Mouse (Mus musculus) midbrain, embryonic 14.5 days (tissue): ENCODE data around the gene Prkca. TPM values are rescaled to one million over a fixed set of nuclear protein-coding genes. Genes with fewer than 3 reads are reported as not detected.
A peak's percentile ranks its signal among the peaks of the same experiment; 100 is the strongest.

Experiments used
- ATAC-seq: fragments of 200-750 bp; cut with Nextera tagmentation; 2 replicates; pipeline ENCODE4 v1.8.0; 2017; ENCODE audit warnings: moderate number of reproducible peaks, moderate library complexity; ENCODE audit not compliant: low FRiP score, low TSS enrichment
- DNase-seq: peaks from one replicate; pipeline ENCODE4 v3.0.0-alpha.2; 2015
- H3K27ac ChIP-seq: fragments of 300-500 bp; sonication (generic); replicated peaks from 2 replicates; pipeline ENCODE4 v1.5.1; 2014; ENCODE audit warnings: mild to moderate bottlenecking, low read depth, low read length, moderate library complexity
- H3K27me3 ChIP-seq: fragments of 300-500 bp; sonication (generic); 2 replicates; pipeline ENCODE4 v1.6.1; 2014; ENCODE audit warnings: low read length, control low read depth, mixed read lengths; ENCODE audit not compliant: control insufficient read depth, insufficient read depth
- H3K36me3 ChIP-seq: fragments of 300-500 bp; sonication (generic); 2 replicates; pipeline ENCODE4 v1.6.1; 2014; ENCODE audit warnings: low read length, control low read depth; ENCODE audit not compliant: control insufficient read depth, insufficient read depth
- H3K4me1 ChIP-seq: fragments of 300-500 bp; sonication (generic); 2 replicates; pipeline ENCODE4 v1.6.1; 2014; ENCODE audit warnings: mild to moderate bottlenecking, antibody characterized with exemption, low read length, control low read depth; ENCODE audit not compliant: control insufficient read depth, insufficient read depth
- H3K4me2 ChIP-seq: fragments of 300-500 bp; sonication (generic); 2 replicates; pipeline ENCODE4 v1.6.1; 2014; ENCODE audit warnings: mild to moderate bottlenecking, low read length, moderate library complexity
- H3K4me3 ChIP-seq: fragments of 300-500 bp; sonication (generic); replicated peaks from 2 replicates; pipeline ENCODE4 v1.5.1; 2014; ENCODE audit warnings: low read depth, low read length
- H3K9ac ChIP-seq: fragments of 300-500 bp; sonication (generic); replicated peaks from 2 replicates; pipeline ENCODE4 v1.6.1; 2014; ENCODE audit warnings: mild to moderate bottlenecking, low read length, moderate library complexity
- H3K9me3 ChIP-seq: fragments of 300-500 bp; sonication (generic); 2 replicates; pipeline ENCODE4 v1.6.1; 2016; ENCODE audit warnings: low read length, control low read depth, mixed read lengths; ENCODE audit not compliant: control insufficient read depth
- WGBS: fragments of 180-500 bp; shearing (Covaris S2); extraction: QIAGEN DNeasy Blood & Tissue Kit; methylation state at CpG from one replicate; pipeline ENCODE4 v1.1.7; 2014; 5-methylcytosine and 5-hydroxymethylcytosine counted together
- polyA plus RNA-seq: library from polyadenylated mRNA; unstranded; fragments of >200 nt; fragmentation: Nextera tagmentation; extraction: Ambion mirVana; gene quantifications from 2 replicates; pipeline ENCODE4 v1.2.1, GENCODE M21; 2014

Prkca gene
- 7.6 and 9.3 TPM in 2 replicates for polyA plus RNA-seq

DNA sequence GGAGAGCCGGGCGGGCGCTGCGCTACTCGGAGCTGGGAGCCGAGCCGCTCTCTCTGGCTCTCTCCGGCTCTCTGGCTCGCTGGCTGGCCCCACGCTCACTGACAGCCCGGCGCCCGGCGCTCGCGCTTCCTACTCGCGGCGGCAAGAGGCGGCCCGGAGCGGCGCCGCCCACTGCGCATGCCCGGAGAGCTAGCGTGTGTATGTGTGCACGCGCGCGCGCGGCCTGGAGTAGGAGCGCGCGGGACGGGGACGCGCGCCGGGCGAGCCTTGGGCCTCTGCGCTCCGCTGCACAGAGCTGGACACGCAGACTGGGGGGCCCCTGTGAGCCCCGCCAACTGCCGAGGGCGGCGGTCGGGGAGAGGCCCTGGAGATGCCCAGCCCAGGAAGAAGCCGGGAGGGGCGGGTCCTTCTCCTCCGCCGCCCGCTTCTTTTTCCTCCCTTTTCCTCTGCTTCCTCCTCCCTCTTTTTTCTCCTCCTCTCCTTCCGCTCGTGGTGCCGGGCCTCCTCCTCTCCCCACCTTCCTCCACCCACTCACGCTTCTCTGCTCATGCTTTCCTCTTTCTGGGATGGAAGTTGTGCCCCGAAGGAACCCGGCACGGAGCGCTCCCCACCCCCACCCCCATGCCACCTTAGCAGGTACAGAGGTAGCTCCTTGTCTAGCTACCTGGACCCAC lies at the start of gene Prkca:
Gene Prkca (minus strand): TSS at position 140 of the 674 bp plus-strand sequence.
- DNase-seq (peak; percentile 100), ATAC-seq (peak; percentile 94)
- H3K4me2 ChIP-seq = peak within 1 kb of the TSS; percentile 100
- peak within 1 kb of the TSS; percentile 91 for H3K27ac ChIP-seq
- H3K9ac ChIP-seq = peak within 1 kb of the TSS; percentile 83
- H3K27me3 ChIP-seq = 0 out of 2 replicates have a peak, but pooled peaks cover 3% of the 10 kb centered on the region
- under 1% methylated on average over 61 of the region's 63 CpGs for WGBS
- no peaks in the 10 kb centered on the region for H3K9me3 ChIP-seq
- H3K36me3 ChIP-seq = no peaks in the 10 kb centered on the region
- peaks cover 13% of the 10 kb centered on the region; the same call in 1 of the 2 replicates for H3K4me1 ChIP-seq
- H3K4me3 ChIP-seq = peak within 1 kb of the TSS; percentile 76

DNA sequence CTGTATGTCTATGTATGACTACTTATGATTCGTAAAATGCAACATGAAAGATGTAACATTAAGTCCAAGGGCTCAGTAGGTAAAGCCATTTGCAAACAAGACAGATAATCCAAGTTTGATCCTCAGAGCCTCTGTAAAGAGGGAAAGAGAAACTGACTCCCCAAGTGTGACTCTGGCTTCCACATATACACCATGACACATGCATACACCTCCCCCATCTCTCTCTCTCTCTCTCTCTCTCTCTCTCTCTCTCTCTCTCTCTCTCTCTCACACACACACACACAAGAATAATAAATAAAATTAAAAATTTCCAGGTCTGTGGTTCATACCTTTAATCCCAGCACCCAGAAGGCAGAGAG lies 41.9 kb upstream of the Prkca start:
- DNase-seq (no peak), ATAC-seq (no peak)
- no peaks in the 10 kb centered on the region for H3K36me3 ChIP-seq
- H3K4me1 ChIP-seq = peaks cover 5% of the 10 kb centered on the region
- 92% methylated on average over 1 of the region's 1 CpGs for WGBS
- no peaks in the 10 kb centered on the region for H3K9me3 ChIP-seq
- no peak overlapping the region for H3K4me2 ChIP-seq
- no peaks in the 10 kb centered on the region for H3K27me3 ChIP-seq
- H3K9ac ChIP-seq = no peak overlapping the region
- H3K4me3 ChIP-seq = no peak overlapping the region
- no peak overlapping the region for H3K27ac ChIP-seq

DNA sequence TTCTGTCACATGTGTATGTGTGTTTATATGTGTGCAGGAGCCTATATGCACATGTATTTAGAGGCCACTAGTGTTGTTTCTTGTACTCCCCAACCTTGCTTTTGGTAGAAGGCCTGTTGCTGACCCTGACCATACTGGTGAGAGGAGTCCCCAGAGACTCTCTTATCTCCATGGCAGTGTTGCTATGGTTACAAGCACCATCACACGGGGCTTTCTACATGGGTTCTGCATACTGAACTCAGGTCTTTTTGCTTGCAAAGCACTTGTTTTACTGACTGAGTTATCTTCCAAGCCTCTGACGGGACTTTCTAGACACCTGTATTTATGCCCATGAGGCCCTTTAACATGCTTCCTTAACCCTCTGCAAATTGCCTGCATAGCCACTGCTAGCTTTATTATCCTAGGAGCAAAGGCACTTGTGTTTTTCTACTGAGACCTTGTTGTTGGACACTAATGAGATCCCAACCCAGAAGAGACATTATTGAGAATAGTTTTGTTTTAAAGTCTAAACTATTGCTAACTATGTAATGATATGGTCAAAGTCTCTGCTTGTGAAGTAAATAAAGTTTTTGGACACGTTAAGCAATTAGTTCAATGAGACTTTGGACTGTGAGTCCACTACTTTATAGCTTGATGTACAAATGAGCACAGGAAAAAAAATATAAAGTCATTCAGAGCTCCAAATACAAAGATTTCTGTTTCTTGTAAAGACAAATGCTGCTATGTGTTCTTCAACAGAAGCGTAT lies 41.4 kb upstream of the Prkca start:
- Histone ChIP-seq H3K4me3 (no peak overlapping the region), H3K27me3 (no peaks in the 10 kb centered on the region), H3K4me1 (peaks cover 5% of the 10 kb centered on the region), H3K27ac (no peak overlapping the region), H3K9me3 (no peaks in the 10 kb centered on the region), H3K9ac (no peak overlapping the region), H3K4me2 (no peak overlapping the region), H3K36me3 (no peaks in the 10 kb centered on the region)
- no peak for ATAC-seq
- peak; percentile 66 for DNase-seq
- WGBS = 52% methylated on average over 4 of the region's 4 CpGs

DNA sequence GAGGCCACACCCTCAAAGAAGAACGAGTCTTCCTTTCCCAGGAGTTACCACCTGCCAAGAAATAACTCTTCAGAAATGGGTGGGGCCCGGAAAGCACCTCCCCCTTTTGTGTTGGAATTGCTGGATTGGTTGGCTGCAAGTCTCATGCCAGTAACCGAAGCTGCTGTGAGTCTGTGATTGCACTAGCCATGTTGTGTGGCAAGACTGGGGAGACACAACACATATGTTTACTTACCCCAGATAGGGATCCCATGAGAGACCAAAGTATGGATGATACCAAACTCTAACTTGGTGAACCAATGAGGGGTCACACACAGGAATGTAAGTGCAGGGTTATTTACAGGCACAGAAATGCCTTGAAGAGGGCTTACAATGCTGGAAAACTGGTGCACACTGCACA lies 38.9 kb upstream of the Prkca start:
- H3K4me1 ChIP-seq = peaks cover 5% of the 10 kb centered on the region
- ATAC-seq (no peak), DNase-seq (no peak)
- no peak overlapping the region for H3K9ac ChIP-seq
- H3K9me3 ChIP-seq = no peaks in the 10 kb centered on the region
- no peak overlapping the region for H3K4me3 ChIP-seq
- no peaks in the 10 kb centered on the region for H3K27me3 ChIP-seq
- no peak overlapping the region for H3K27ac ChIP-seq
- no peaks in the 10 kb centered on the region for H3K36me3 ChIP-seq
- WGBS = 87% methylated on average over 3 of the region's 3 CpGs
- no peak overlapping the region for H3K4me2 ChIP-seq

DNA sequence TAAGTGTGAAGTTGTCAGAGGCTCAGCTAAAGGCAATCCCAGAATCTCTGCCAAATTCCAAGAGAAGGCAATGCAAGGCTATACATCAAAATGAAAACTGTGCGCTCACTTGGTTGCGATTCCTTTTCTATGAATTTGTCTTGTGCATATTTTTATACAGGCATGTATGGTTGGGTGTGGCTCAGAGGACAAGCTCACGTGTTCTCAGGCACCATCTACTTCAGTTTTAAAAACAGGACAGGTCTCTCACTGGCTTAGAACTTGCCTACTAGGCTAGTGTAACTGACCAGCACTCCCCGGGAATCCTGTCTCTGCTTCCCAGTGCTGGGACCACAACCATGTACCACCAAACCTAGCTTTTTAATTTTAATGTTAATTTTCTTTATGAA lies 34.6 kb upstream of the Prkca start:
- no peak overlapping the region for H3K4me3 ChIP-seq
- no peak overlapping the region for H3K9ac ChIP-seq
- no peaks in the 10 kb centered on the region for H3K27me3 ChIP-seq
- WGBS = 81% methylated on average over 4 of the region's 4 CpGs
- DNase-seq = no peak
- H3K9me3 ChIP-seq = no peaks in the 10 kb centered on the region
- H3K4me1 ChIP-seq = no peaks in the 10 kb centered on the region
- no peaks in the 10 kb centered on the region for H3K36me3 ChIP-seq
- H3K4me2 ChIP-seq = no peak overlapping the region
- no peak overlapping the region for H3K27ac ChIP-seq
- no peak for ATAC-seq

DNA sequence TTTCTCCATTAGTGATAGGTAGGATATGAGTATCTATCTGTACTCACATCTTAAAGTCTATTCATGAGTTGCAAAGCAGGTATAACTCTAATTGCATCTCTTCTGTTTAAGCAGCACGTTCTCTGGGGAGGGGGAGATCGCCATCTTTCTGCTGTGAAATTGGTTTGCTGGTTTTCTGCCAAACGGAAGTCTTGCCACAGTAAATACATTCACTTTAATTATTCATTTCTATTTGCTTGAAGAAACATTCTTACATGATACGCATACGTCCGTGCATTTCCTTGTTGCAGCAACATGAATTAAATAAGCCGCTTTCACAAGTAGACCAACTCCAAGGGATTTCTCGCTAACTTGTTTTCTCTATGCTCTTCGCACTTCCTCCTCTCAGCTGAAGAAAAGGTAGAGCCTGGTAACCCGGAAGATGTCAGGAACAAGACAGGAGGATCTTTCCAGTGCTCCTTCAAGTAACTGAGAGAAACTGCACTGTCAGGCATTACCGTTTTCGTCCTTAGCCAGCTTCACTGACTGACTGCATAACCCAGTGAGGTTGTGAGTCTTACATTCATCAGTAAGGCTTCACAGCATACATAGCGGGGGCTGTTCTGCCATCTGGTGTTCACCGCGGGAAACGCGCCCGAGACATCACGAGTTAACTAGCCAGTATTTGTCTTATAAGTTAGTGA lies 34.1 kb upstream of the Prkca start:
- no peak overlapping the region for H3K4me3 ChIP-seq
- no peaks in the 10 kb centered on the region for H3K9me3 ChIP-seq
- no peaks in the 10 kb centered on the region for H3K27me3 ChIP-seq
- no peak overlapping the region for H3K9ac ChIP-seq
- DNase-seq = peak; percentile 93
- H3K4me1 ChIP-seq = no peaks in the 10 kb centered on the region
- no peaks in the 10 kb centered on the region for H3K36me3 ChIP-seq
- 33% methylated on average over 19 of the region's 19 CpGs for WGBS
- no peak overlapping the region for H3K27ac ChIP-seq
- ATAC-seq = no peak
- H3K4me2 ChIP-seq = no peak overlapping the region

DNA sequence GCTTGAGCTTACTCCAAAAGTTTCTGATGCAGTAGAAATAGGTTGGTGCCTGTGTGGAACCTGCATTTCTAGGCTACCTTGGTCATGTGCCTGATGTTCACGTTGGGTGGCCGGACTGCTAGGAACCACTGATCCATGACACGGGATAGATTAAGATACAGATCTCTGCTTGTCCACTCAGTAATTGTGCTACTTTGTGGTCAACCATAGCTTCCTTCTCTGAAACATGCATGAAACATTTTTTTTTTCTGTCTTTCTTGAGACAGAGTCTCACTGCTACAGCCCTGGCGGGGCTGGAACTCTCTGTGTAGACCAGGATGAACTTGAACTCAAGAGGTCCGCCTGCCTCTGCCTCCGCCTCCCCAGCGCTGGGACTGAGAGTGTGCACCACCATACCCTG lies 33.1 kb upstream of the Prkca start:
- ATAC-seq = no peak
- DNase-seq = no peak

DNA sequence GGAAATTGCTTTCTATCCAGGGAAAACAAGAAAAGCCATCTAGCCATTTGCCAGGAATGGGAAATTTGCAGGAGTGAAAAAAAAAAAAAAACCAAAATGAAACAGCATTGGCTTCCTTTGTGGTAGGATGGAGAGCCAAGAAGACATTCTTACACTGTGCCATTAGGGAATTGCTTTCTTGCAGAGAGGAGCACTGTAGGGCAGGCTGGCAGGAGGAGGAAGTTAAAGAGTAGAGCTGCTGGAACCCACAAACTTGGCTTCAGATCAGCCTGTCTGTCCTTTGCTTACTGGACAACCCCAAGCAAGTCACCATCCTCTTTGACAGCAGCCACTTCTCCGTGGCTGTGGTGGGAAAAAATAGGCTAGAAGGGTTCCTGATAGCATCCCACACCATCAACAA lies 23.3 kb upstream of the Prkca start:
- Histone ChIP-seq H3K36me3 (no peaks in the 10 kb centered on the region), H3K27me3 (no peaks in the 10 kb centered on the region), H3K9ac (no peak overlapping the region), H3K27ac (no peak overlapping the region), H3K4me3 (no peak overlapping the region), H3K4me1 (no peaks in the 10 kb centered on the region), H3K4me2 (no peak overlapping the region), H3K9me3 (no peaks in the 10 kb centered on the region)
- DNase-seq (no peak), ATAC-seq (no peak)
- WGBS = 83% methylated on average over 1 of the region's 1 CpGs

More for the DNA sequence above, 33.1 kb upstream of the Prkca start:
- Histone ChIP-seq H3K4me3 (no peak overlapping the region), H3K36me3 (no peaks in the 10 kb centered on the region), H3K27ac (no peak overlapping the region), H3K4me2 (no peak overlapping the region), H3K9me3 (no peaks in the 10 kb centered on the region), H3K4me1 (no peaks in the 10 kb centered on the region), H3K27me3 (no peaks in the 10 kb centered on the region), H3K9ac (no peak overlapping the region)
- WGBS = 85% methylated on average over 7 of the region's 7 CpGs
